Mouse (Mus musculus): ENCODE results near the gene Frmd8. TPM values are rescaled to one million over a fixed set of nuclear protein-coding genes. Genes with fewer than 3 reads are reported as not detected.

The Frmd8 gene
- polyA plus RNA-seq, 1 experiment from 2014 or later: 17.6 TPM

Other genes starting within 250 kb of the Frmd8 start
- gene Rela, start 237.8 kb downstream of the Frmd8 start, polyA plus RNA-seq (2015; fragmentation: Nextera tagmentation; extraction: Ambion mirVana): 34.4 and 37.8 TPM in 2 replicates
- gene Sipa1, start 211.6 kb downstream of the Frmd8 start, polyA plus RNA-seq (2015; fragmentation: Nextera tagmentation; extraction: Ambion mirVana): 17.1 and 20.1 TPM in 2 replicates
- 12.3 and 13.4 TPM in 2 replicates for gene Map3k11, start 186.5 kb downstream of the Frmd8 start, polyA plus RNA-seq (2015; fragmentation: Nextera tagmentation; extraction: Ambion mirVana)
- 23.9 and 26.7 TPM in 2 replicates for gene Pcnx3, start 186.4 kb downstream of the Frmd8 start, polyA plus RNA-seq (2015; fragmentation: Nextera tagmentation; extraction: Ambion mirVana)
- gene Kcnk7, start 170.9 kb downstream of the Frmd8 start, polyA plus RNA-seq (2015; fragmentation: Nextera tagmentation; extraction: Ambion mirVana): 0.14 and 0.30 TPM in 2 replicates
- 15.5 and 19.7 TPM in 2 replicates for gene Ehbp1l1, start 149.0 kb downstream of the Frmd8 start, polyA plus RNA-seq (2015; fragmentation: Nextera tagmentation; extraction: Ambion mirVana)
- 139 and 149 TPM in 2 replicates for gene Fam89b, start 145.6 kb downstream of the Frmd8 start, polyA plus RNA-seq (2015; fragmentation: Nextera tagmentation; extraction: Ambion mirVana)
- 15.2 and 17.2 TPM in 2 replicates for gene Ltbp3, start 134.4 kb downstream of the Frmd8 start, polyA plus RNA-seq (2015; fragmentation: Nextera tagmentation; extraction: Ambion mirVana)
- gene Scyl1, start 103.9 kb downstream of the Frmd8 start, polyA plus RNA-seq (2015; fragmentation: Nextera tagmentation; extraction: Ambion mirVana): 79.7 and 92.6 TPM in 2 replicates
- gene Slc25a45, start 2.5 kb upstream of the Frmd8 start, polyA plus RNA-seq (2015; fragmentation: Nextera tagmentation; extraction: Ambion mirVana): 2.6 TPM in 2 replicates
- 10.7 and 11.7 TPM in 2 replicates for gene Tigd3, start 18.9 kb upstream of the Frmd8 start, polyA plus RNA-seq (2015; fragmentation: Nextera tagmentation; extraction: Ambion mirVana)
- 111 and 113 TPM in 2 replicates for gene Dpf2, start 37.7 kb upstream of the Frmd8 start, polyA plus RNA-seq (2015; fragmentation: Nextera tagmentation; extraction: Ambion mirVana)
- gene Cdc42ep2, start 49.5 kb upstream of the Frmd8 start, polyA plus RNA-seq (2015; fragmentation: Nextera tagmentation; extraction: Ambion mirVana): 19.0 and 20.3 TPM in 2 replicates
- gene Pola2, start 88.9 kb upstream of the Frmd8 start, polyA plus RNA-seq (2015; fragmentation: Nextera tagmentation; extraction: Ambion mirVana): 26.7 and 28.1 TPM in 2 replicates
- not detected in 2 replicates for gene Slc22a20, start 110.9 kb upstream of the Frmd8 start, polyA plus RNA-seq (2015; fragmentation: Nextera tagmentation; extraction: Ambion mirVana)
- 4.8 and 5.8 TPM in 2 replicates for gene Capn1, start 140.6 kb upstream of the Frmd8 start, polyA plus RNA-seq (2015; fragmentation: Nextera tagmentation; extraction: Ambion mirVana)
- gene Syvn1, start 171.3 kb upstream of the Frmd8 start, polyA plus RNA-seq (2015; fragmentation: Nextera tagmentation; extraction: Ambion mirVana): 32.9 and 39.8 TPM in 2 replicates
- gene Mrpl49, start 182.5 kb upstream of the Frmd8 start, polyA plus RNA-seq (2015; fragmentation: Nextera tagmentation; extraction: Ambion mirVana): 62.3 and 64.4 TPM in 2 replicates
- gene Fau, start 182.6 kb upstream of the Frmd8 start, polyA plus RNA-seq (2015; fragmentation: Nextera tagmentation; extraction: Ambion mirVana): 503 and 507 TPM in 2 replicates
- 33.0 and 34.8 TPM in 2 replicates for gene Znhit2, start 185.9 kb upstream of the Frmd8 start, polyA plus RNA-seq (2015; fragmentation: Nextera tagmentation; extraction: Ambion mirVana)
- 58.6 and 60.1 TPM in 2 replicates for gene Tm7sf2, start 193.1 kb upstream of the Frmd8 start, polyA plus RNA-seq (2015; fragmentation: Nextera tagmentation; extraction: Ambion mirVana)
- 84.8 and 94.0 TPM in 2 replicates for gene Vps51, start 202.0 kb upstream of the Frmd8 start, polyA plus RNA-seq (2015; fragmentation: Nextera tagmentation; extraction: Ambion mirVana)
- gene Tmem262, start 204.8 kb upstream of the Frmd8 start, polyA plus RNA-seq (2015; fragmentation: Nextera tagmentation; extraction: Ambion mirVana): not detected in 2 replicates
- 1.3 and 1.4 TPM in 2 replicates for gene Gm28374, start 207.0 kb upstream of the Frmd8 start, polyA plus RNA-seq (2015; fragmentation: Nextera tagmentation; extraction: Ambion mirVana)
- 79.3 and 82.0 TPM in 2 replicates for gene Zfpl1, start 209.7 kb upstream of the Frmd8 start, polyA plus RNA-seq (2015; fragmentation: Nextera tagmentation; extraction: Ambion mirVana)
- 8.4 and 9.6 TPM in 2 replicates for gene Cdca5, start 209.7 kb upstream of the Frmd8 start, polyA plus RNA-seq (2015; fragmentation: Nextera tagmentation; extraction: Ambion mirVana)
- gene AC131692.1, start 219.1 kb upstream of the Frmd8 start, polyA plus RNA-seq (2015; fragmentation: Nextera tagmentation; extraction: Ambion mirVana): not detected in 2 replicates
- gene Naaladl1, start 230.5 kb upstream of the Frmd8 start, polyA plus RNA-seq (2015; fragmentation: Nextera tagmentation; extraction: Ambion mirVana): 0.54 and 0.60 TPM in 2 replicates
- 50.2 and 57.5 TPM in 2 replicates for gene Sac3d1, start 243.4 kb upstream of the Frmd8 start, polyA plus RNA-seq (2015; fragmentation: Nextera tagmentation; extraction: Ambion mirVana)